Mouse (Mus musculus) layer of hippocampus, postnatal 36 days (tissue): ENCODE data around the gene Rftn2. TPM values are rescaled to one million over a fixed set of nuclear protein-coding genes. Genes with fewer than 3 reads are reported as not detected.
"Not testable (repeated sequence)": the region's sequence is repeated elsewhere in the genome, so short reads cannot be mapped to it uniquely, and the experiment has no call there.

Experiments used
- DNase-seq, 2 experiments: peaks; one replicate each; pipeline ENCODE4 v3.0.0; 2022
- total RNA-seq, 2 experiments: library from RNA; stranded (reverse); gene quantifications; 2 replicates each; pipeline ENCODE4 v1.2.3; 2021

The Rftn2 gene
- total RNA-seq, 2 experiments from 2014 or later, result 31.8 to 34.1 TPM

DNA sequence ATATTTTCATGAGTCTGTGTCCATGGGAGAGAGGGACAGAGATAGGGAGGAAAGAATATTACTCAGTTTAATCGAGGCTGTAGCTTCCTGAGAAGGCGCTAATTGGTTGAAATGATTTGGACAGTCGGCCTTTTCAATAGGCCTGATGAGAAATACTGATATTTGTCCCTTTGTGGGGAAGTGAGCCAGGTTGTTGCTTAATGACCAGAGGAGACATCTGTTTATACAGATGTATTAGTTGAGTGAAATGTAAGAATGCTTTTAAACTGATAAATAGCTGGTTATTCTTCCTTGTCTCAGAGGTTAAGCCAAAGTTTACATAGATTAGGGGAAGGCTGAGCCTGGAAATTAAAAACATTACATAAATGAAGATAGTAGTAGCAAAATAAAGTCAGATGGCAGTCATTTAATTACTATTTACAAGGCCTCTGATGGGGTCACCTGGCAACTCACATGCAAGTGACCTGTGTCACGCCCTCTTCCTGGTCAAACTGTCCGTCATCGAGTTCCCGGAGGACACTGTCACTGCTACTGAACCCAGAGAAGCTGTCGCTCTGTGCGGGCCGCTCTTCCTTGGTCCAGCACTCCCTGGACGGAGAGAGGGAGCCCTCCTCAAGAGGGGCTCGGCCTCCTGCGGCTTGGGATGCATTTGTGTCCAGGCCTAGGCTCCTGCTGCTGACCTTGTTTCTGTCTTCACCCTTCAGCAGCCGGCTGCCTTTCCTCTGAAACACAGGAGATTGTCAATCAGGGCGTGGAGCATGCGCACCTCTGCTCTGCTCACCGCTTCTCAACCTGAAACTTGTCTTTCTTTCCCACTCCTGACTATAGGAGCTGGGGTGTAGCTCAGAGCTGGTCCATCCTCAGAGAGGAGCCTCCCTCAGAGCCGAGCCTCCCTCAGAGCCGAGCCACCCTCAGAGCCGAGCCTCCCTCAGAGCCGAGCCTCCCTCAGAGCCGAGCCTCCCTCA lies 54.9 kb downstream of the Rftn2 start:
- no peak for DNase-seq

GRCm38 (mm10) chr1:55168591-55168990 lies 58.0 kb downstream of the Rftn2 start:
- DNase-seq, result no peak

- DNase-seq, result no peak
Observed at GRCm38 (mm10) chr1:55167560-55167959, 59.0 kb downstream of the Rftn2 start.

DNA sequence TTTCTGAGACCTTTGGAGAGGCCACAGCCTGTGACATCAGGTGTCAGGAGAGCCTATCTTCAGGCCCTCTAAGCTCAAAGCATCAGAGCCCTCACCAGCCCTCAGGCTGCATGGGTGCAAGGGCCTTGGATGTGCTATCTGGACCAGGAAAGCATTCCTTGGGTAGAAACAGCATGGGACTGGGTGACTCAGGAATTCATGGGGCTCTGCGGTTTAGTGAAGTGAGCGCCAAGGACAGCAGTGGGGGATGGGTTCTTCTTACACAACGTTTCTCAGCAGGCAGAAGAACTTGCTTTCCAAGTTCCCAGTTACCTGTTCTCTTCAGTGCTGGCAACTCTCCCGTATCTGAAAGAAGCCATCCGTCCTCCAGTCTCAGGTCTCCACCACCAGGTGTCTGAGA lies 62.6 kb downstream of the Rftn2 start:
- no peak for DNase-seq

- DNase-seq, result no peak
Observed at GRCm38 (mm10) chr1:55162781-55163180, 63.8 kb downstream of the Rftn2 start.

DNA sequence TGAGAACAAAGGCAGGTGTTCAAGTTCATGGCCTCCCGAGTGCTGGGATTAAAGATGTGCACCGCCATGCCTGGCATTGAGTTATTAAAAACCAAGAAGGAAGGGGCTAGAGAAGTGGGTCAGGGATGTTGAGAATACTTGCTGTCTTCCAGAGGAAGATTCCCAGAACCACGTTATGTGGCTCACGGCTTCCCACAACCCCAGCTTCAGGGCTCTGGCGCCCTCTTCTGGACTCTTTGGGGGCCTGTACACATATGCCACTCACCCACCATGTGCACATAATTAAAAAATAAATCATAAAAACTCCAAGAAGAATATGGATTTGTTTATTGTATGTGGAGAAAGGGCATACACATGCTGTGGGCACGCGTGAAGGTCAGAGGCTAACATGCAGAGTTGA lies 64.7 kb downstream of the Rftn2 start:
- DNase-seq, result no peak

- peak; percentile 47 to 59 for DNase-seq
Observed at GRCm38 (mm10) chr1:55160831-55161638, 65.5 kb downstream of the Rftn2 start.

GRCm38 (mm10) chr1:55160218-55160617 lies 66.4 kb downstream of the Rftn2 start:
- DNase-seq, result no peak

- DNase-seq, result no peak
Observed at GRCm38 (mm10) chr1:55158821-55159220, 67.8 kb downstream of the Rftn2 start.

DNA sequence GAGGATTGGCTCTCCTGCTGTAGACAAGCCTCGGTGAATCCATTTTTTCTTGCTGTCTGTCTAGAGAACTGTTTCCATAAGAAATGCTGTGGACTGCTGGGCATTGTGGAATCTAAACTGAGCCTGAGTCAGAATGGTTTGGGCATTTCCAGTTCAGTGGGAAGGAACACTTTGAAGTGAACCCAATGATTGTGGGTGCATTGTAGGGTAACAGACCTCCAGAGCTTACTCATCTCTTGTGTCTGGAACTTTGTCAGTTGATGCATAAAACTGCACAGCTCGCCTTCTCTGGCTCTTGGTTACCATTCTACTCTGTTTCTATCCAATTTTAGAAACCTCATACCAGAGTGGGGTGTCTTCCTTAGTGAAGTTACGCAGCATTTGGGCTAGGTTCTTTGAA lies 68.4 kb downstream of the Rftn2 start:
- no peak for DNase-seq

GRCm38 (mm10) chr1:55157329-55157728 lies 69.3 kb downstream of the Rftn2 start:
- no peak for DNase-seq

DNA sequence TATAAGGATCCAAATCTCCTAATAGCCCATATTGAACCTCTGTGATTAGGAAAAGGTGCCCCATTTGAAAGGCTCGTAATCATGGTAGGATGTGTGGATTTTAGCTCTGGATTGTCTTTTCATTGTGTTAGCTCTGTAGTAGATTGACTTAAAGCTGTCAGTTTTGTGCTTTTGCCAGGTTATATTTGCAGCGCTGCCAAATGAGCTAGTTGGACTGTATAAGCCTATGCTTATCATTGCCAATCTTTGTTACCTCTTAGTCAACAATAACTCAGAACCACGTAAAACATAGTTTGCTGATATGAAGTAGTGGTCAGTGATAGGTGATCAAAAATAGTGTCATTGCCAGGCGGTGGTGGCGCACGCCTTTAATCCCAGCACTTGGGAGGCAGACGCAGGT lies 81.0 kb downstream of the Rftn2 start:
- DNase-seq, result peak in 1 of 2 experiments; percentile 31

DNA sequence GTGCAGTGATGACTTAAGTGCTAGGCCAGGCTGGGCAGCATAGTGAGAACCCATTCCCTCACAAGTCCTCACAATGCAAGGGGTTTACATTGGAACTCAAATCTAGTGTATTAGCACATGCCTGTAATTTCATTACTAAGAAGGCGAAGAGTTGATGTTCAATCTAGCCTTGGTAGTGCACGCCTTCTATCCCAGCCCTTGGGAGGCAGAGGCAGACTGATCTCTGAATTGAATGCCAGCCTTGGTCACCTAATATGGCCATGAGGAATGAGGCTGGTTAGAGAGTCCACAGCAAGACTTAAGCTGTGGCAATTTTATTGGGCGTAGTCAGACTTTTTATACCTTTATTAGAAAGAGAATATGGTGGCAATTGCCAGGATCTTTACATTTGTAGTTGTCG lies 82.2 kb downstream of the Rftn2 start:
- no peak for DNase-seq

DNA sequence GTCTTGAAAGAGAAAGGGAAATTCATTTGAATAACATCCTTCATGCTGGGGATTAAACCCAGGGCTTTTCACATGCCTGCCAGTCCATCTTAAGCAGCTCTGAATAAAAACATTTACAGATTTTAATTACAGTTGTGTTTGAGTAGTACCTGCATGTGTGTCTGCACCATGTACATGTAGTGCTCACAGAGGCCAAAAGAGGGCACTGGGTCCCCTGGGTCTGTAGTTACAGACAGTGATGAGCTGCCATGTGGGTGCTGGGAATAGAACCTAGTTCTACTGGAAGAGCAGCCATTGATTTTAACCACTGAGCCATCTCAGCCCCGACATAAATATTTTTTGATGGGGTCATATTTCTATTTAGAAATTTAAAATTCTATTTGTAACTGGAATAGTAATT lies 90.7 kb downstream of the Rftn2 start:
- no peak for DNase-seq

DNA sequence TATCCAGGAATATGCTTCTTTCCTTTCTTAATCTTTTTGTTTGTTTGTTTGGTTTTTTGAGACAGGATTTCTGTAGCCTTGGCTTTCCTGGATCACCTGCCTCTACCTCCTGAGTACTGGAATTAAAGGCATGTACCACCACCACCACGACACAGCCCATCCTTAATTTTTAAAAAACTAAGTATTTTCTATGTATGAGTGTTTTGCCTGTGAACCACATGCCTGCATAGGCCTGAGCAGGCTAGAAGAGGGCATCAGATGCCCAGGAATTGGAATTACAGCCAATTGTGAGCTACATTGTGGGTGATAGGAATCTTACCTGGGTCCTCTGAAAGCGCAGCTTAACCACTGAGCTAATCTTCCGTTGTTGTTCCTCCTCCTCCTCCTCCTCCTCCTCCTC lies 92.3 kb downstream of the Rftn2 start:
- no peak for DNase-seq

DNA sequence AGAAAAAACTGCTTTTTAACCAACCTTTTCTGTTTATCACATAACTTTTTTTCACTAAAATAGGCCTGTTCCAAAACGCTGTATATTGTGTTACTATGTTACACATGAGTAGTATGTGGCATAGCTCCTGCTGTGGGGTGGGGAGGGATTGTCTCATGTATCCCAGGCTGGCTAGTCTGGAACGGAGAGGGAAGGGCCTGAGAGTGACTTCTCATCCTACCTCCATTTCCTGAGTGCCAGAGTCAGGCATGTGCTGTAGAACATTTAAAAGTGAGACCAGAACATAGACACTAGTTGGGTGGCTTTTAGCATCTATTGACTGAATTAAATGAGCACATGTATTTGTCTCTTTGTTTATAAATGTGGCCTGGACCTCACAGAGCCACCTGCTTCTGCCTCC lies 93.4 kb downstream of the Rftn2 start:
- no peak for DNase-seq

- DNase-seq, result no peak
Observed at GRCm38 (mm10) chr1:55132308-55132707, 94.3 kb downstream of the Rftn2 start.

- DNase-seq, result no peak
Observed at GRCm38 (mm10) chr1:55131424-55132014, 95.1 kb downstream of the Rftn2 start.

- peak; percentile 90 to 93 for DNase-seq
Observed at GRCm38 (mm10) chr1:55130943-55131401, 95.6 kb downstream of the Rftn2 start, which contains the start of gene Mob4. TSS of gene Mob4 (plus strand) at chr1:55131231.

DNA sequence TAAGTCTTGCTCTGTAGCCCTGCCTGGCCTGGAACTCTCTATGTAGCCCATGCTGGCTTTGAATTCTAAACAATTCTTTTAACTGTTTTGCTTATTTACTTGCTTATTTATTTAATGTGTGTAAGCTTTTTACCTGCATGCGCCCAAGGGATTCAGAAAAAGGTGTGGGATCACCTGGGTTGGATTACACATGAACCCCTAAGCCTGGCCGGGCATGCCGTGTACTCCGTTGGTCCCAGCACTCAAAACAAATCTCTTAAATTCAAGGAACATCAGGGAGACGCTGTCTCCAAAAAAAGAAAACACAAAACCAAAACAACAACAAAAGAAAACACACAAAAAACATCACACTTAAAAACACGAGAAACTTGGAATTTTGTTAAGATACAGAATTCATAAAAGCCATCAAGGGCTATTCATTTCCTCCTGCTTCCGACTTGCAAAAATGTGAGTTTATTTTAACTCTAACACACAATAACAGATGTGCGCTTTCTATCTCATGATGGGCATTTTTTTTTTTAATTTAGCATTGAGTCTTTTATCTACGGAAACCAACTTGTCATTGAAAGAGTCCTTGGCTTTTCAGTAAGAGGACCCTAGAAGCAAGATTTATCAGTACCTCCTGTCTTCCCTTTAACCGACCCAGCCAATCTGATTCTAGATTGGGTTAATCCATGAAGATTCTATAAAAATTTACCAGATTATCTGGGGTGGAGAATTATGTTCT lies 96.2 kb downstream of the Rftn2 start:
- DNase-seq, result no peak

- DNase-seq, result no peak
Observed at GRCm38 (mm10) chr1:55129716-55130115, 96.9 kb downstream of the Rftn2 start.

- DNase-seq, result not testable (repeated sequence)
Observed at GRCm38 (mm10) chr1:55124136-55124535, 102.4 kb downstream of the Rftn2 start.
